Mouse (Mus musculus) G1E (cell line): ENCODE data around the gene Paox.

ENCODE experiments used
- CTCF ChIP-seq: IDR thresholded peaks from 2 replicates; pipeline ENCODE4 v1.5.1; 2012; ENCODE audit warnings: low read depth, low read length, inconsistent platforms, mixed read lengths
- POLR2AphosphoS5 ChIP-seq: IDR thresholded peaks from 2 replicates; pipeline ENCODE4 v1.6.1; 2012; ENCODE audit warnings: low read depth, low read length, inconsistent platforms; ENCODE audit not compliant: insufficient replicate concordance
- TAL1 ChIP-seq: conservative IDR thresholded peaks from 2 replicates; pipeline ENCODE4 v1.6.1; 2012; ENCODE audit warnings: low read depth, low read length, inconsistent platforms, mixed read lengths

DNA sequence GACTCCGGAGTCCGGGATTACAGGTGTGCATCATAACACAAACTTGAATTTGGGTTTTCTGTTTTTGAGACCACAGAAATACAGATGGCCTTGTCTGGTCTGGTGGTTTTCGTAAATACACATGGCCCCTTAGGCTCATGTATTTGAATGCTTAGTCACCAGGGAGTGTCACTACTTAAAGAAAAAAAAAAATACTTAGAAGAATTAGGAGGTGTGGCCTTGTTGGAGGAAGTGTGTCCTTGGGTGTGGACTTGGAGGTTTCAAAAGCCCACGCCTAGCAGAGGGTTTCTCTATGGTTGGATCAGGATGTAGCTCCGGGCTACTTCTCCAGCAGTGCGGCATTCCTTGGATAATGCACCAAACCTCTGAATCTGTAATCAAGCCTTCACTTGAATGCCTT lies 37.9 kb upstream of the Paox start:
- no peak for TF ChIP-seq TAL1
- no peak for TF ChIP-seq CTCF
- no peak for TF ChIP-seq POLR2AphosphoS5
